Mouse (Mus musculus) erythroid progenitor cell, adult 5-6 weeks (primary cell): ENCODE measurements around the gene Tiam1. TPM values are rescaled to one million over a fixed set of nuclear protein-coding genes. Genes with fewer than 3 reads are reported as not detected.

ENCODE experiments used
- ATAC-seq: replicated peaks from 2 replicates; pipeline ENCODE4 v1.8.0; 2016; ENCODE audit warnings: moderate number of reproducible peaks, mild to moderate bottlenecking, moderate TSS enrichment, inconsistent platforms; ENCODE audit not compliant: poor library complexity, low FRiP score, severe bottlenecking
- total RNA-seq, 2 experiments: library from RNA; stranded (forward) in 1 of 2; stranded (reverse) in 1 of 2; fragments of 150-400 nt in 1 of 2; fragments of 186-747, 209-891 nt in 1 of 2; gene quantifications; 2 replicates each; pipeline versions ENCODE4 v1.2.3 to v1.2.4; 2015 to 2017; ENCODE audit warnings: low replicate concordance in 2 of 2

The Tiam1 gene
- total RNA-seq, 2 experiments from 2014 or later = 7.5 to 28.4 TPM

DNA sequence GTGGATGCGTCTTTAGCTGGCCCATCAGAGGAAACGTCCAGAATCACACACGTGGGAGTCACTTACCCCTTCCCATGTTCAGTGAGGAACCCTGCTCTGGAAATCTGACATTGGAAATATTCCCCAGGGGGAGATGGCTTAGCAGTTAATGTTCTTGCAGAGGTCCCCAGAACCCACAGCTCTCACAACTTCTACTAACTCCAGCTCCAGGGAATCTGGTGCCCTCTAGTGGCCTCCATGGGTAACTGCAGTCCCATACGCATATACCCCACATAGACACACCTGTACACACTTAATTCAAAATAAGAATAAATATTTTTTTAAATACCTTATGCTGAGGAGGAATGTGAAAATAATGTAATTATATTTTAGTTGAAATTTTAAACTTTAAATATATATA is 23.6 kb downstream of the Tiam1 start:
- no peak for ATAC-seq

DNA sequence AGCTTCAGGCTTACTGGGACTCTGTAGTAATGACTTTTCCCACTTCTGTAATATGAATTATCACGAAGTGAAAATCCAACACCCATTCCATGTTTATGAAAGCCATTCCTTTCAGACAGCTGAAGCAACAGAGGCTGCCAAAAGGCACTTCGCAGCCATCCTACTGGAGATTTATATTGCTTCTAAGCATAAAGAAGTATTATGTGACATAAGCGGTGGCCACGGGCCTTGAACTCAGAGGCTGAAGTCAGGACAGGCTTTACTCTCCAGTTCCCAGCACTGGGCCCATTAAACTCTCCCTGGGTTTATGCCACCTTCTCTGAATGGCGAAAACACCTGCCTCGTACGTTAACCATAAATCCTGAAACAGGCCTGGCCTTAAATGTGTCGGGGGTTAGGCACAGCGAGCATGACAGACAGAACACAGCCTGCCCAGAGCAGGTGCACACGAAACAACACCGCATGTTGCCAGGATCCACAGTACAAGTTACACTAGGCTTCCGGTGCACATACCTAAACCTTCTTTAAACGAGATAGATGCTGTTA is 26.9 kb downstream of the Tiam1 start:
- no peak for ATAC-seq

DNA sequence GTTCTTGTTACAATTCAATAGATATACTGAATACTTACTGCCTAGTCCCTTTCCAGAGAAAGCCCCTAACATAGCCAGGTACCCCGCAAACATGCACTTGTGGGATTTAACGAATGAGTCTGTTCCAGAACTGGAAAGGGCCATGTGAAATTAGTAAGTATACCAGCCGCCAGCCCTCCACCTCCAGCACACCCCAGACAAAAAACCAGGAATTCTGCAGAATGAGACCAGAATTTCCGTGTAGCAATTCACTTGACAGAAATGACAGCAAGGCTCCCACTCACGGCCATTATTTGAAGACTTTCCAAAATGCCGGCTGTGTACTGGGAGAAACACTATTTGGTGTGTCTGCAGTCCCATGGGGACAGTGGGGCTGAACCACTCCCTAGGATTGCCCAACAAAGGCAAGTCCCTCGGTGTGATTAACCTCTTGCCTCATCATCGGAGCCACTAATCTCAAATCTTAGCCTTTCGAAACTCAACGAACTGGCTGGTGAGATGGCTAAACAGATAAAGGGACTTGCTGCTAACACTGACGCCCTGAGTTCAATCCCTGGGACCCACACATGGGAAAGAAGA is 30.9 kb downstream of the Tiam1 start:
- no peak for ATAC-seq

- ATAC-seq = no peak
These were observed 34.1 kb downstream of the Tiam1 start for GRCm38 (mm10) chr16:90109500-90109899.

DNA sequence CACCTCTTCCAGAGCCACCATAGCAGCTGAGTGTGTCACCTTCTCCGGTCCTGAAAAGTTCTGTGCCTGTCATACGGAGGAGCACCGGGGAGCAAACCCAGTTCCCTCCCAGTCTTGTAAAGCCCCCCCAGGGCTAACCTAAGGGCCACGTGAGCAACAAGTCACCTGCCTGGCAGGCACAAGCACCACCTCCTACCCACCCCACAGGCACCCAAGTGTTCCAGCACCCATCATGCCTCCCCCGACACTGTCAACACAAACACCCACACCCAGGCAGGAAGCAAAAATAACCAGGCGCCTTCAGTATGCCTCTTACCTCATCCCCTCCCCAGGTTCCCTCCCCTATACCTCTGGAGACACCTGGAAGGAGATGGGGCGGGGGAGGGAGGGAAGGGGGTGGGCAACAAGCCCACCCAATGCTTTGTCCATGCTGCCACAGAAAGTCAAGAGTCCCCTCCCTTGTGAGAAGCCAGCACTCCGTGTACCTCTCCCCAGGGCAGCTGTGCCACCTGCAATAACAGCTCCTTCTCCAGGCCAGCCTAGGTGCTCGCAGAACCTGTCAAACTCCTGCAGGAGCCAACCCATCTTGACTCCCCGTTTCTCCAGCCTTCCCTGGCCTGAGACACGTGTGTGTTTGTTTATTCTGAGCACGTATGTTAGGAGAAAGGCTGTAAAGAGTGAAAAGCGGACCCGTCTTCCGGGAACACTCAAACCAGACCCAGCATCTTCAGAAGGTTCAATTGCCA is 38.7 kb downstream of the Tiam1 start:
- ATAC-seq = no peak

- ATAC-seq = no peak
These were observed 39.8 kb downstream of the Tiam1 start for GRCm38 (mm10) chr16:90103726-90104125.

DNA sequence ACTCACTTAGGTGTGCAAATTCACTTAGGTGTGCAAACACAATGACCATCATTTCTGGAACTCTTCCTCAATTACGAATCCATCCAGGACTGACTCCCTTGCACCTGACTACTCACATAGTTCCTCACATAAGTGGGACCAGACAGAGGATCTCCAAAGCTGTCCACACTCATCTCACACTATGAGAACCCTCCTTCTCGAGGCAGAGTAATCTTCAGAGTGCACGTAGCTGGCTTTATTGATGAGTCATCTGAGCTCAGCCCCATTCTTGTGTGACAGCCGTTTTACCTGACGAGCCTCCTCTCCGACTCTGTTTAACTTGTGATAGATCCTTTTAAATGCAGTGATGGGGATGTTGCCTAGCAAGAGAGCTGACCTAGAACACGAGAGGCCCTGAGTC is 41.0 kb downstream of the Tiam1 start:
- ATAC-seq = no peak

GRCm38 (mm10) chr16:90098191-90098605 is 45.4 kb downstream of the Tiam1 start:
- no peak for ATAC-seq

- ATAC-seq = no peak
These were observed 45.8 kb downstream of the Tiam1 start for GRCm38 (mm10) chr16:90097769-90098168.

GRCm38 (mm10) chr16:90096011-90096410 is 47.6 kb downstream of the Tiam1 start:
- no peak for ATAC-seq

DNA sequence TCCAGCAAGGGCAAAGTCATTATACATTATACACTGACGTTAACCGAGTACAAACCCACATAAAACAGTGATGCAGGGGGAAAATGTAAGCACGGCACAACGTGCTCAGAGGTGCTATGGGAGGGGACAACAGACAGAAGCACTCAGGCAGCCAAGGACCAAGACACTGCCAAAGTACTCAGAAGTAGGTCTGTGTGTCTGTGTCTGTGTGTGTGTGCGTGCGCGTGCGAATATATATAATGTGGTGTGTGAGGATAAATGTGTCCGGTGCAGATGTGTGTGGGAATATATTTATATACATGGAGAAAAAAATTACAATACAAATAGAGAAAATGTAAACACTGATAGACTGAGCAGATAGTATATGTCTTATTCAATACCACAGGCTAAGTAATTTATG is 50.6 kb downstream of the Tiam1 start:
- ATAC-seq = no peak

DNA sequence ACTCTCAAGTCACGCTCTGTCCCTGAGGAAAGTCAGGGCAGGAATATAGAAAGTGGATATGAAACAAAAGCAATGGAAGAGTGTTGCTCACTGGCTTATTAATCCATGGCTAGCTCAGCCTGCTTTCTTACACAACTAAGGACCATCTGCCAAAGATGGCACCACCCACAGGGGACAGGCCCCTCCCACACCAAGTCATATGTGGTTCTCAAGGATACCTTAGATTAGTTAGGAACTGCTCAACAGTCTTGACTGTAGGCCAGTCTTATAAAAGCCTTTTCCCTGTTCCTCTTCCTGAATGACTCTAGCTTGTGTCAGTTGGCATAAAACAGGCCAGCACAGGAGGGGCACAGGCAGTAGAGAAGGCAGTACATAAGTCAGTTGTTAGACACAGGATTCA is 51.7 kb downstream of the Tiam1 start:
- ATAC-seq = no peak

GRCm38 (mm10) chr16:90091112-90091720 is 52.4 kb downstream of the Tiam1 start:
- no peak for ATAC-seq

- ATAC-seq = no peak
These were observed 53.2 kb downstream of the Tiam1 start for GRCm38 (mm10) chr16:90090368-90090767.

DNA sequence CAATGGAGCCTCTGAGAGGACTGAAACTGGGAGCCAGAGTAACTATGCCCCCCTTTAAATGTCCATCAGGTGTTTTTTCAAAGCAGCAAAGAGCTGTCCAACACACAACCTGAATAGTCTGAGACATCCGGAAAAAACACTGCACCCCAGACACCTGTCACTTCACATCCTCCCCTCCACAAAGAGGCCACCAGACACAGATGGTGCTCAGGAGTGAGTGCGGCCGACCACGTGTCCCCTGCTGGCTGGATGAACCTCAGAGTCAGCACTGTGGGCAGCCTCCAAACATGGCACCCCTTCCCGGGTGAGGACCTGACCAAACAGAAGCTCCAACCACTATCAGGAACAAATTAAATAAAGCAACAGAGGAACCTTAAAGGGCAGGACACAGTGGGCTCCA is 56.3 kb downstream of the Tiam1 start:
- no peak for ATAC-seq

DNA sequence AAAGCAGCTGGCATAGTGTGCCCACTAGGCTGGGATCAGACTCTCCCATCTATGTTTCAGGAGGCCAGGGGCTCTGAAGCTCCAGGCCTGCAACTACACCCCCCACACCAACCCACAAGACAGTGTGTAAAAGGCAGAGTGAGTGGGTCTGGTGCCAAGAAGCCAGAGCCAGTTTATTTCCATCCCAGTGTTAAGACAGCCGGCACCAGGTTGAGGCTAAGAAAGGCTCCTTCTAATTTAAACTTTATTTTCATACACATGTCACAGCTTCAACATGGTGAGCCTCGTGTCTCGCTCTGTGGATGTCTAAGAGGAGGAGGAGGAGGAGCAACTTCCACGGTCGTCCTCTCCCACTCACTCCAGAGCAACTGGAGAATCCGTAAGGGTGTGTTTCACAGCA is 57.5 kb downstream of the Tiam1 start:
- no peak for ATAC-seq

DNA sequence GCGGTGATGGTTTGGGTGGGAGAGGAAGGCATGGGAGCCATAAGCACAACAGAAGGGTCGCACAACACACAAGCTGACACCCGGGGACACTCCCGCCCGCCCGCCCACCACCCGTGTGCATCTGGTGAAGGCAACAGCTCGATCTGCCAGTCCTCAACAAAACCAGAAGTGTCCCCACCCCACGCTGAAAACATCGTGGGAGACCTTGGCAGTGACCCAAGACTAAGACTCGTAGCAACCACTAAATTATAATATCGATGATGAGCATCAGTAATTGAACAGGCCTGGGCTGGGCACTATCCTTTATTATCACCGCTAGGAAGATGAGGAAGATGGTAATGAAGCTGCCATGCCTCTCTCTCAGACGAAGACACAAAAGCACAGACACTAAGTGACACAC is 58.0 kb downstream of the Tiam1 start:
- ATAC-seq = no peak

DNA sequence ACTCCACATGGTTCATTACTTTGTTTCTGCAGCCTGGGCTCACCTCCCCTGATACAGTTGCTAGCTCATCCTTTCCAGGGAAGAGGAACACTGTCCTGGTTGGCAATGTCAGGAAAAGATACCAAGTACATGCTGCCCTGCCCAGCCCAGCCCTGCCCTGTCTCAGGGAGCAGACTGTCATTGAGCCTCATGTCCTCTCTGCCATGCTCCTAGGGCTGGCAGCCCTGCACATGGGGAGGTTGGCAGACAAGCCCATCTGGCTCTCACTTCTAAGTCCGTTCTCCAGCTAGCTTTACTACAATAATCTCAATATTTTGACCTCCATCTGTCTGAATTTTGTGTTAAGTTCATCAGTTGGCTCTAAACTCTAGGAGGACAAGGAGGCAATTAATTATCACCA is 62.4 kb downstream of the Tiam1 start:
- no peak for ATAC-seq

GRCm38 (mm10) chr16:90078806-90079381 is 64.7 kb downstream of the Tiam1 start:
- no peak for ATAC-seq

DNA sequence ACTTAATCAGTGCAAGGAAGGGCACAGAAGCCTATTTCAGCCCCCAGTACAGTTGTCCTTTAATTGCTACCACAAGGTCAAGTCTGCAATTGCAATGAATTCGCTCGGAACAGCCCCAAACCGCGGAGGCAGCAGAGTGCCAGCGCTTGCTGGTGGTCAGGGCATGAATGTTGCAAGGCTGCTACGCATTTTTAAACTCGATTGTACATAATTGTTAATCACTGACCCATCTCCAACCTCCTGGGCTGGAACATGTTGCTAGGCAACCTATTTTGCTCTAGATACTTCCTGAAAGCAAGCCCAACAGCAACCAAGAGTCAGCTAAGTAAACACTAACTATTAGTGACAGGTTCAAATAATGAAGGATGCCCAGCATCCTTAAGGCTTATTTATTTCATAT is 70.1 kb downstream of the Tiam1 start:
- no peak for ATAC-seq

DNA sequence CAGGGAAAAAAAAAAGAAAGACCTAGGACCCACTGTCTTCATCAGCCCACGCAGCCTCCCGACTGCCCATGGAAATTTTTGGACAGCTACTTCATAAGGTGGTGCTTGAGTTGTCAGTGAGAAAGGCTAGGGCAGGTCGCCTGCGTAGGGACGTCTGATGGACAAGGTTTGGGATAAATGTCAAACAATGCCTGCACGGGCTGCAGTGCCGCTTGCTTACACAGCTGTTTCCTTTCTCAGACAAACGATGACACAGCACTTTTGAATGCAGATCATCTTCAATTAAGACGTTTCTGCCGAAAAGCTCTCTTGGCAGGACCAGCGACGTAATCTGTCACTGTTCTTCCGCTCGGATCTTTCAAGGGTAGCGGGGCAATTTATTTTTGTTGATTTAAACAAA is 70.9 kb downstream of the Tiam1 start:
- ATAC-seq = 0 out of 2 replicates have a peak, but pooled peaks have one; percentile 13
